Mouse (Mus musculus) spleen, adult 2 months (tissue): ENCODE measurements around the gene Fancd2.

ENCODE experiments used
- CTCF ChIP-seq: fragments of 200-500 bp; IDR thresholded peaks from 2 replicates; pipeline ENCODE4 v1.5.1; 2011; ENCODE audit warnings: mild to moderate bottlenecking, inconsistent platforms; ENCODE audit not compliant: insufficient read depth, insufficient read length, insufficient replicate concordance; ENCODE audit errors: extremely low read depth
- POLR2A ChIP-seq: fragments of 200-500 bp; IDR thresholded peaks from 2 replicates; pipeline ENCODE4 v1.6.1; 2011; ENCODE audit warnings: low read depth, low read length, inconsistent platforms

DNA sequence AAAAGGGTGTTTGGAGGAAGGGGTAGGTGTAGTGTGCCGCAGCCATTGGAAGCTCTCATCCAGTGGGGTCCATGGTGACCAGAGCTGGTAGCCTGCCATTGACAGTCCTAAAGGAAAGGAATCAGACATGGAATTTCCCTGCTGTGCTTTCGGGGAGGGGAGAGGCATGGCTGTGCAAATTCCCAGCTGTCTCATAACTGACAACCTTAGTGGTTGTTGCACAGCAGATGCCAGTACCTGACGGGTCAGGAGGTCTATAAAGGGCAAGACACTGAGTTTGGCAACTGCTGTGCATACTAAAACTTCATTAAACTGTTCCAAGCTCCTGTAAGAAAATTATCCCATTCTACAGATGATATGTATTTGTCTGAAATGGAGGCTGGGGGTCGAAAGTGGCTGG is 66.5 kb downstream of the Fancd2 start:
- no peak for TF ChIP-seq POLR2A
- no peak for TF ChIP-seq CTCF
